Mouse (Mus musculus) liver, postnatal 0 days (tissue): ENCODE data around the gene Usp47.

Experiments
- CTCF ChIP-seq: sonication (generic); IDR thresholded peaks from 2 replicates; pipeline ENCODE4 v1.5.1; 2016; ENCODE audit warnings: antibody characterized with exemption, low read depth
- EP300 ChIP-seq: IDR thresholded peaks from 2 replicates; pipeline ENCODE4 v1.6.1; 2016; ENCODE audit warnings: antibody characterized with exemption, low read depth, mild to moderate bottlenecking

DNA sequence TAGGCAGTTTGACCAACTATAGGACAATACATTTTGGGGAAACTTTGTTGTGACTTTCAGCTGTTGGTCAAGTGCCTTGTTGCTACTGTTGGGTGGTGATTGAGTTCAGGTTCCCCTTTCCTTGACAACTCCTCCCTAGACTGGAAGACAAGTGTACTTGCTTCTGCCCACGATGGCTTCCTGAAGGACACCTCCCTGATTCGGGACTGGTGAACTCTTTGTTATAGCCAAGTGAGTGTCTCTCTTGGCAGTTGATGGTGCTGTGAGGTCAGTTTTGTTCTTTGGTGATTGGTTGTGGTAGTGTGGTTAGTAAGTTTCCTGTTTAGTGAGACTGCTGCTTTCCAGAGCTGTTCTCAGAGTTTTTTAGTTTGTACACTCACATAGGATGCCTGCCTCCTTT lies 19.5 kb downstream of the Usp47 start:
- TF ChIP-seq CTCF (no peak), EP300 (no peak)
